ENCODE assay signal across 7 mouse cellular contexts in genomic region chr7:34675831-34676514, GRCm38 (mm10). TPM values are rescaled to one million over a fixed set of nuclear protein-coding genes. Genes with fewer than 3 reads are reported as not detected.
DNase-seq lines count a peak whose midpoint lies in the region; ATAC-seq and TF ChIP-seq lines count a peak whose summit lies in the region.

No protein-coding gene starts in this region.

- peak; percentile 86 for TF ChIP-seq CTCF in left cerebral cortex, adult 2 months (IDR thresholded peaks at IDR 0.05)

- peak; percentile 83 for DNase-seq in adrenal gland, adult 2 months
- DNase-seq in embryo, embryonic 10.5 days (ENCODE audit: low spot score) = peak; percentile 94
- peak; percentile 50 to 69 for DNase-seq in gastrocnemius, postnatal 36 days
- peak; percentile 75 to 82 for DNase-seq in left cerebral cortex, adult 2 months (ENCODE audit: extremely low spot score in 1 of 2, low spot score in 2 of 2)
- DNase-seq in right cerebral cortex, postnatal 25 days = peak; percentile 73

- H3K27ac ChIP-seq in left cerebral cortex, adult 2 months = no peak overlapping the region

- H3K4me3 ChIP-seq in left cerebral cortex, adult 2 months = peak overlapping the region; percentile 44

- intact Hi-C loops in gastrocnemius, postnatal 36 days (cut with DNase I) = loop anchor here (1.0 to 10.0 kb wide), 3 partner anchors 43 to 349 kb away; partner anchors contain the start of gene Pepd
- intact Hi-C loops in left cerebral cortex, adult 2 months (cut with DNase I) = loop anchor here (1.0 to 5.0 kb wide), 9 partner anchors 43 to 589 kb away; partner anchors contain the start of genes Chst8 and Pepd

- peak; percentile 60 for ATAC-seq in inflammation-experienced regulatory T-cells, adult 6 months
- peak; percentile 72 for ATAC-seq in megakaryocyte progenitor cell, adult 5-6 weeks (replicated peaks; ENCODE audit: poor library complexity)

RNA-seq across cellular contexts. Expression of gene Kctd15, which starts 19.4 kb away (rescaled TPM):
- 10 to 100 TPM in 1 of 2 experiments, 1 to 10 TPM in 1; 5.3 to 14.4 TPM for total RNA-seq in adrenal gland, adult 2 months (2021)
- 8.7 and 11.6 TPM in 2 replicates for polyA plus RNA-seq in adrenal gland, adult 2 months (2012; rRNA removed)
- 10 to 100 TPM; 41.0 to 42.9 TPM for total RNA-seq in gastrocnemius, postnatal 36 days (2021)
- polyA plus RNA-seq in inflammation-experienced regulatory T-cells, adult 6 months (2017; shearing (Covaris generic)) = not detected
- total RNA-seq in left cerebral cortex, adult 2 months (2021) = 10 to 100 TPM; 12.2 to 12.4 TPM
- total RNA-seq in megakaryocyte progenitor cell, adult 5-6 weeks (2015) = 0.22 TPM in 1 of 2 replicates, not detected in the other
- not detected in 2 replicates for total RNA-seq in megakaryocyte progenitor cell, adult 5-6 weeks (2017)

Comparison
In these comparisons a context has a peak if more than half of its experiments do, and no peak if none do; other contexts are left out.
1. RNA of gene Kctd15, which starts 19.4 kb away (total RNA-seq): 41.0 to 42.9 TPM in gastrocnemius, postnatal 36 days, 5.3 to 14.4 TPM in adrenal gland, adult 2 months and 12.2 to 12.4 TPM in left cerebral cortex, adult 2 months; 0.22 TPM in megakaryocyte progenitor cell, adult 5-6 weeks; every median in the first group is over 4 times any median in the second.
2. Peak in every context shown above with its lines, with median percentiles within 50 percentile points of each other: DNase-seq.